Mouse (Mus musculus) gastrocnemius, postnatal 14 days (tissue): ENCODE results near the gene Epha3. TPM values are rescaled to one million over a fixed set of nuclear protein-coding genes. Genes with fewer than 3 reads are reported as not detected.

Experiments
- DNase-seq: peaks from one replicate; pipeline ENCODE4 v3.0.0; 2021; ENCODE audit warnings: mixed read lengths
- intact Hi-C: fragments of 180-260 bp; cut with DNase I; formaldehyde crosslinking; loops from one replicate; pipeline ENCODE4 v1.15.1; 2025; ENCODE audit warnings: low total_unique reads
- total RNA-seq, 2 experiments: library from RNA; stranded (reverse); gene quantifications; 2 replicates each; pipeline ENCODE4 v1.2.3; 2021

The Epha3 gene
- total RNA-seq, 2 experiments from 2014 or later: 1.7 to 2.0 TPM

GRCm38 (mm10) chr16:63556410-63557146, 307.4 kb downstream of the Epha3 start:
- intact Hi-C loops: no loop called here
- DNase-seq: peak; percentile 4

GRCm38 (mm10) chr16:63552531-63552930, 311.4 kb downstream of the Epha3 start:
- no peak for DNase-seq
- intact Hi-C loops: no loop called here

GRCm38 (mm10) chr16:63539489-63539888, 324.5 kb downstream of the Epha3 start:
- no peak for DNase-seq
- intact Hi-C loops: no loop called here

GRCm38 (mm10) chr16:63528821-63529220, 335.2 kb downstream of the Epha3 start:
- DNase-seq: no peak
- intact Hi-C loops: no loop called here

- no peak for DNase-seq
- intact Hi-C loops: no loop called here
These were observed 346.3 kb downstream of the Epha3 start for GRCm38 (mm10) chr16:63517636-63518035.

GRCm38 (mm10) chr16:63510069-63510468, 353.9 kb downstream of the Epha3 start:
- intact Hi-C loops: no loop called here
- no peak for DNase-seq

- DNase-seq: no peak
- intact Hi-C loops: no loop called here
These were observed 357.5 kb downstream of the Epha3 start for GRCm38 (mm10) chr16:63506437-63506836.

GRCm38 (mm10) chr16:63501456-63501855, 362.5 kb downstream of the Epha3 start:
- no peak for DNase-seq
- intact Hi-C loops: no loop called here

- intact Hi-C loops: no loop called here
These were observed 363.0 kb downstream of the Epha3 start for GRCm38 (mm10) chr16:63500975-63501393.

More at GRCm38 (mm10) chr16:63500975-63501393, 363.0 kb downstream of the Epha3 start:
- DNase-seq: no peak
